Mouse (Mus musculus): ENCODE measurements around the gene Ksr1. TPM values are rescaled to one million over a fixed set of nuclear protein-coding genes. Genes with fewer than 3 reads are reported as not detected.
A peak's percentile ranks its signal among the peaks of the same experiment; 100 is the strongest.

The Ksr1 gene
- polyA plus RNA-seq, 1 experiment from 2014 or later, result 6.0 TPM

- Histone ChIP-seq H3K4me3 (ENCODE audit: low read depth, low read length) (no peak overlapping the region), H3K36me3 (ENCODE audit: control insufficient read depth, insufficient read depth, low read length) (no peaks in the 10 kb centered on the region), H3K27ac (ENCODE audit: low read depth) (no peak overlapping the region), H3K9me3 (ENCODE audit: control insufficient read depth, low read length) (no peaks in the 10 kb centered on the region), H3K9ac (ENCODE audit: low read length) (no peak overlapping the region), H3K4me1 (replicated peaks; ENCODE audit: control insufficient read depth, insufficient read depth, low read length) (peaks cover 25% of the 10 kb centered on the region), H3K27me3 (replicated peaks; ENCODE audit: control insufficient read depth, insufficient read depth, low read length) (no peaks in the 10 kb centered on the region), H3K4me2 (ENCODE audit: low read length) (no peak overlapping the region)
- DNase-seq (ENCODE audit: low spot score) (no peak), ATAC-seq (replicated peaks; ENCODE audit: low FRiP score, low TSS enrichment, low read depth) (no peak)
- WGBS, result 92% methylated on average over 3 of the region's 3 CpGs
Observed at GRCm38 (mm10) chr11:79143322-79143721, 2.9 kb downstream of the Ksr1 start.

DNA sequence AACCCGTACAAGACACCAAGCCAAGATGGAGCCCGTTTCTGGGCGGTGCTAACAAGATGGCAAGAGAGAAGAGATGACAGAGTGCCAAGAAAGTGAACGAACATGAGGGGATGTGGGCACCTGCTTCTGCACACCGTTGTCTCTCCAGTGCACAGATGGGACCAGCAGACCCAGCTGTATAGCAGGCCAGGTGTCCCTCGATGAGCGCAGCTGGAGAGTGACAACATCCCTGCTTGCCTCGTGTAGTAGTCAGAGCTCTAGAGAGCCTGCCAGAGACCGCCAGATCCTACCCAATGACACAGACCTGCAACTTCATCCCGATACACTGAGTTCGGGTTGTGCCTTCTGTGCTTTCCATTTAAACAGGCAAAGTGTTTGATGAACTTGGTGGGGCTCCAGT, 3.8 kb downstream of the Ksr1 start:
- H3K36me3 ChIP-seq (ENCODE audit: control insufficient read depth, insufficient read depth, low read length), result no peaks in the 10 kb centered on the region
- H3K4me1 ChIP-seq (replicated peaks; ENCODE audit: control insufficient read depth, insufficient read depth, low read length), result peaks cover 25% of the 10 kb centered on the region
- DNase-seq (ENCODE audit: low spot score), result no peak
- no peak overlapping the region for H3K9ac ChIP-seq (ENCODE audit: low read length)
- H3K4me2 ChIP-seq (ENCODE audit: low read length), result no peak overlapping the region
- no peak overlapping the region for H3K4me3 ChIP-seq (ENCODE audit: low read depth, low read length)
- H3K27me3 ChIP-seq (replicated peaks; ENCODE audit: control insufficient read depth, insufficient read depth, low read length), result no peaks in the 10 kb centered on the region
- no peak for ATAC-seq (replicated peaks; ENCODE audit: low FRiP score, low TSS enrichment, low read depth)
- no peak overlapping the region for H3K27ac ChIP-seq (ENCODE audit: low read depth)
- no peaks in the 10 kb centered on the region for H3K9me3 ChIP-seq (ENCODE audit: control insufficient read depth, low read length)
- WGBS, result 91% methylated on average over 11 of the region's 11 CpGs

DNA sequence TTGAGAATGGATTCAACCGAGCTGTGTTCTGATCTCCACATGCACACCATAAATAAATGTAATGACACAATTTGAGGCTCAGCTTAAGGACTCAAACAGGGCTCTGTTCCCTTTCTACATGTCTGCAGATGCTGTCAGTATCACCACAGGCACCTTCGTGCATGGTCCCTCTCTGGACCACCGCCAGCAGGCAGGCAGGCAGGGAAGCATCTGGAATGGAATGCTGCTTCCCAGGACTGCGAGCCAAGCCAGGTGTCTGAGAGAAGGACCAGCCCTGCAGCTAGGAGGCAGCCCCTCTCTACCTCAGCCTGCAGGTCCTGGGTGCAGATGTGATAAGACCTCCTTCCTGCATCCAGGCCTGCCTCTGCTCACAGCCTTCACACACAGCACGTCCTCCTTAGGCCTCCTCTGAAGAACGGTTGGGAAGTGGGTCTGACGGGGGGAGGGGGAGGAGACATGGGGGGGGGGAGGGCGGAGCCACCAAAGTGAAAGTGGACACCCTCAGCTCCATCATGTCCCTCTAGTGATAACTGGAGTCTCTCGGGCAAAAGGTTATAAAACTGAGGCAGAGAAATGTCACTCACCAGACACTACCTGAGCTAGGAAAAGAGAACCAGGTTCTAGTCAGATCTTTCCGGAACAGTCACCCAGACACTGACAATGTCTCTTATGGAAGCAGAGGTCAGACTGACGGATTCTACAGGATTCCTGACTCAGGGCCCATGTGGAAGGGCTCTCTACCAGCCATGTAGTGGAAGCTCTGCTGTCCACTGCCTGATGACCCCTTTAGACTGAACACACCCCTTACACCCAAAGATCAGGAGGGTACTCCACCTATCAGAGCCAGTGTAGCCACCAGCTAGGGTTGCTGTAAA, 4.7 kb downstream of the Ksr1 start:
- Histone ChIP-seq H3K4me3 (ENCODE audit: low read depth, low read length) (no peak overlapping the region), H3K9ac (ENCODE audit: low read length) (no peak overlapping the region), H3K4me2 (ENCODE audit: low read length) (no peak overlapping the region), H3K36me3 (ENCODE audit: control insufficient read depth, insufficient read depth, low read length) (no peaks in the 10 kb centered on the region), H3K9me3 (ENCODE audit: control insufficient read depth, low read length) (no peaks in the 10 kb centered on the region), H3K4me1 (replicated peaks; ENCODE audit: control insufficient read depth, insufficient read depth, low read length) (peaks cover 23% of the 10 kb centered on the region), H3K27me3 (replicated peaks; ENCODE audit: control insufficient read depth, insufficient read depth, low read length) (no peaks in the 10 kb centered on the region), H3K27ac (ENCODE audit: low read depth) (0 out of 2 replicates have a peak overlapping the region, but pooled peaks have one; percentile 33)
- DNase-seq (ENCODE audit: low spot score), result no peak
- 35% methylated on average over 11 of the region's 11 CpGs for WGBS
- ATAC-seq (replicated peaks; ENCODE audit: low FRiP score, low TSS enrichment, low read depth), result no peak

GRCm38 (mm10) chr11:79140511-79140888, 5.7 kb downstream of the Ksr1 start:
- Histone ChIP-seq H3K36me3 (ENCODE audit: control insufficient read depth, insufficient read depth, low read length) (no peaks in the 10 kb centered on the region), H3K4me2 (ENCODE audit: low read length) (no peak overlapping the region), H3K9ac (ENCODE audit: low read length) (no peak overlapping the region), H3K27me3 (replicated peaks; ENCODE audit: control insufficient read depth, insufficient read depth, low read length) (no peaks in the 10 kb centered on the region), H3K4me3 (ENCODE audit: low read depth, low read length) (no peak overlapping the region), H3K9me3 (ENCODE audit: control insufficient read depth, low read length) (no peaks in the 10 kb centered on the region), H3K4me1 (replicated peaks; ENCODE audit: control insufficient read depth, insufficient read depth, low read length) (peaks cover 32% of the 10 kb centered on the region), H3K27ac (ENCODE audit: low read depth) (no peak overlapping the region)
- WGBS, result 90% methylated on average over 6 of the region's 6 CpGs
- ATAC-seq (replicated peaks; ENCODE audit: low FRiP score, low TSS enrichment, low read depth) (no peak), DNase-seq (ENCODE audit: low spot score) (no peak)

GRCm38 (mm10) chr11:79139878-79140510, 6.2 kb downstream of the Ksr1 start:
- no peak overlapping the region for H3K27ac ChIP-seq (ENCODE audit: low read depth)
- 86% methylated on average over 11 of the region's 11 CpGs for WGBS
- H3K27me3 ChIP-seq (replicated peaks; ENCODE audit: control insufficient read depth, insufficient read depth, low read length), result no peaks in the 10 kb centered on the region
- H3K4me2 ChIP-seq (ENCODE audit: low read length), result no peak overlapping the region
- no peaks in the 10 kb centered on the region for H3K36me3 ChIP-seq (ENCODE audit: control insufficient read depth, insufficient read depth, low read length)
- no peak overlapping the region for H3K9ac ChIP-seq (ENCODE audit: low read length)
- no peak overlapping the region for H3K4me3 ChIP-seq (ENCODE audit: low read depth, low read length)
- H3K4me1 ChIP-seq (replicated peaks; ENCODE audit: control insufficient read depth, insufficient read depth, low read length), result peaks cover 32% of the 10 kb centered on the region
- DNase-seq (ENCODE audit: low spot score) (no peak), ATAC-seq (replicated peaks; ENCODE audit: low FRiP score, low TSS enrichment, low read depth) (no peak)
- H3K9me3 ChIP-seq (ENCODE audit: control insufficient read depth, low read length), result no peaks in the 10 kb centered on the region

DNA sequence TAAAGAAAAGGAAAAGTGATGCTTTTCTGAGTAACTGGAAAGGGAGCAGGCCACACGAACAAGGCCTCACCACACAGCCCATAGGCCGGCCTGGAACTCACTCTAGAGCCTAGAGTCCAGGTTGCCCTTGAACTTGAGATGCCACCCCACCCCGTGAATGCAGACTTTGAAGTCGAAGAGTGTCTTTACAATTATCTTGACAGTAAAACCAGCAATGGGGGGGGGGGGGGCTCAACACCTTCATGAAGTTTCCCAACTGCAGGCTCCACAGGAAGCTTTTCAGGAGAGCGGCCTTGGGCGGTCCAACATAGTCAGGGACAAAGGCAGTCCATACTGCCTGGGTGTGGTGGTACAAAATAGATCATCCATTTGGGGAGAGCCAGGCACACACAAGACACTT, 7.6 kb downstream of the Ksr1 start:
- no peak overlapping the region for H3K27ac ChIP-seq (ENCODE audit: low read depth)
- ATAC-seq (replicated peaks; ENCODE audit: low FRiP score, low TSS enrichment, low read depth), result no peak
- H3K4me3 ChIP-seq (ENCODE audit: low read depth, low read length), result no peak overlapping the region
- H3K9me3 ChIP-seq (ENCODE audit: control insufficient read depth, low read length), result no peaks in the 10 kb centered on the region
- no peak overlapping the region for H3K9ac ChIP-seq (ENCODE audit: low read length)
- H3K27me3 ChIP-seq (replicated peaks; ENCODE audit: control insufficient read depth, insufficient read depth, low read length), result no peaks in the 10 kb centered on the region
- no peaks in the 10 kb centered on the region for H3K36me3 ChIP-seq (ENCODE audit: control insufficient read depth, insufficient read depth, low read length)
- no peak for DNase-seq (ENCODE audit: low spot score)
- 80% methylated on average over 6 of the region's 6 CpGs for WGBS
- no peak overlapping the region for H3K4me2 ChIP-seq (ENCODE audit: low read length)
- peaks cover 21% of the 10 kb centered on the region for H3K4me1 ChIP-seq (replicated peaks; ENCODE audit: control insufficient read depth, insufficient read depth, low read length)

DNA sequence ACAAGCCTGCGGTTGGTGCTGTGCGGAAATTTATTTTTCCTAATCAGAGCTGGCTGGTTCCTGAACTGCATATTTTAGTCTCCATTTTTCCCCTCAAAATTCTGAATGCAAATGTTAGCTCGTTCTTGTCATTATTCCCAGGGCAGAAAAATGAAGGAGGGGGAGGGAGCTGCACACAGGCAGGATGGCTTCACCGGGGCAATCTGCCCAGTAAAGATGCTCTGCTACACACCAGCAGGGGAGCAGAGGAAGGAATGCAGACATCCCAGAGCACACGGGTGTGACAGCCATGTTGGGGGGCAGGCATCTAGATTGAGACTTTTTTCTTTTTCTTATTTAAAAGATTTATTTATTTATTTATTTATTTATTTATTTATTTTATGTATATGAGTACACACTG, 9.0 kb downstream of the Ksr1 start:
- Histone ChIP-seq H3K9me3 (ENCODE audit: control insufficient read depth, low read length) (no peaks in the 10 kb centered on the region), H3K9ac (ENCODE audit: low read length) (no peak overlapping the region), H3K27me3 (replicated peaks; ENCODE audit: control insufficient read depth, insufficient read depth, low read length) (no peaks in the 10 kb centered on the region), H3K4me1 (replicated peaks; ENCODE audit: control insufficient read depth, insufficient read depth, low read length) (peaks cover 21% of the 10 kb centered on the region), H3K27ac (ENCODE audit: low read depth) (no peak overlapping the region), H3K4me3 (ENCODE audit: low read depth, low read length) (no peak overlapping the region), H3K4me2 (ENCODE audit: low read length) (no peak overlapping the region), H3K36me3 (ENCODE audit: control insufficient read depth, insufficient read depth, low read length) (no peaks in the 10 kb centered on the region)
- DNase-seq (ENCODE audit: low spot score), result no peak
- no peak for ATAC-seq (replicated peaks; ENCODE audit: low FRiP score, low TSS enrichment, low read depth)
- 76% methylated on average over 5 of the region's 5 CpGs for WGBS

GRCm38 (mm10) chr11:79135685-79136360, 10.4 kb downstream of the Ksr1 start:
- no peaks in the 10 kb centered on the region for H3K9me3 ChIP-seq (ENCODE audit: control insufficient read depth, low read length)
- no peak overlapping the region for H3K4me3 ChIP-seq (ENCODE audit: low read depth, low read length)
- DNase-seq (ENCODE audit: low spot score), result no peak
- H3K9ac ChIP-seq (ENCODE audit: low read length), result no peak overlapping the region
- H3K27me3 ChIP-seq (replicated peaks; ENCODE audit: control insufficient read depth, insufficient read depth, low read length), result no peaks in the 10 kb centered on the region
- 39% methylated on average over 7 of the region's 7 CpGs for WGBS
- peaks cover 18% of the 10 kb centered on the region for H3K4me1 ChIP-seq (replicated peaks; ENCODE audit: control insufficient read depth, insufficient read depth, low read length)
- H3K4me2 ChIP-seq (ENCODE audit: low read length), result no peak overlapping the region
- no peaks in the 10 kb centered on the region for H3K36me3 ChIP-seq (ENCODE audit: control insufficient read depth, insufficient read depth, low read length)
- peak overlapping the region; percentile 54 for H3K27ac ChIP-seq (ENCODE audit: low read depth)
- no peak for ATAC-seq (replicated peaks; ENCODE audit: low FRiP score, low TSS enrichment, low read depth)
